19 mouse cellular contexts compared by ENCODE assay signal in genomic region chr10:101532325-101532724, GRCm38 (mm10).
DNase-seq lines count a peak whose midpoint lies in the region; ATAC-seq and TF ChIP-seq lines count a peak whose summit lies in the region.
"Had no signal": no experiment of that assay in that cellular context is flagged by ENCODE, and none has a peak within 500 bp of the region (broad histone marks: within the 10 kb centered on the region; RNA-seq: fewer than 3 reads in every experiment).

No protein-coding gene starts in this region.

- H3K4me1 ChIP-seq in forebrain, embryonic 14.5 days (ENCODE audit: control insufficient read depth, insufficient read depth, low read length): no peaks in the 10 kb centered on the region
- H3K4me1 ChIP-seq in forebrain, postnatal 0 days (ENCODE audit: insufficient read depth): no peaks in the 10 kb centered on the region
- no peaks in the 10 kb centered on the region for H3K4me1 ChIP-seq in midbrain, embryonic 15.5 days
- H3K4me1 ChIP-seq in midbrain, embryonic 10.5 days: no peaks in the 10 kb centered on the region
- H3K4me1 ChIP-seq: heart, embryonic 15.5 days; kidney, embryonic 15.5 days; limb, embryonic 12.5 days; liver, embryonic 12.5 days had no signal

- no peak for ATAC-seq in forebrain, embryonic 14.5 days
- no peak for ATAC-seq in forebrain, postnatal 0 days
- ATAC-seq in midbrain, embryonic 15.5 days (replicated peaks): 0 out of 2 replicates have a peak, but pooled peaks have one; percentile 17
- ATAC-seq: liver, embryonic 12.5 days; Patski had no signal

- no peaks in the 10 kb centered on the region for H3K36me3 ChIP-seq in forebrain, embryonic 14.5 days (ENCODE audit: control insufficient read depth, insufficient read depth, low read length)
- no peaks in the 10 kb centered on the region for H3K36me3 ChIP-seq in forebrain, postnatal 0 days (ENCODE audit: insufficient read depth)
- no peaks in the 10 kb centered on the region for H3K36me3 ChIP-seq in midbrain, embryonic 15.5 days (replicated peaks)
- no peaks in the 10 kb centered on the region for H3K36me3 ChIP-seq in midbrain, embryonic 10.5 days
- H3K36me3 ChIP-seq: heart, embryonic 15.5 days; kidney, embryonic 15.5 days; limb, embryonic 12.5 days; liver, embryonic 12.5 days had no signal

- no peak overlapping the region for H3K27ac ChIP-seq in forebrain, embryonic 14.5 days (ENCODE audit: low read depth, low read length)
- no peak overlapping the region for H3K27ac ChIP-seq in forebrain, postnatal 0 days (ENCODE audit: low read depth, low read length)
- H3K27ac ChIP-seq in midbrain, embryonic 15.5 days: no peak overlapping the region
- H3K27ac ChIP-seq in midbrain, embryonic 10.5 days (replicated peaks): no peak overlapping the region
- H3K27ac ChIP-seq: heart, embryonic 15.5 days; kidney, embryonic 15.5 days; limb, embryonic 12.5 days; liver, embryonic 12.5 days had no signal

- H3K9ac ChIP-seq in forebrain, embryonic 14.5 days (ENCODE audit: low read length): no peak overlapping the region
- H3K9ac ChIP-seq in forebrain, postnatal 0 days: no peak overlapping the region
- no peak overlapping the region for H3K9ac ChIP-seq in midbrain, embryonic 15.5 days
- H3K9ac ChIP-seq: heart, embryonic 15.5 days; kidney, embryonic 15.5 days; limb, embryonic 12.5 days; liver, embryonic 12.5 days had no signal

- no peak overlapping the region for H3K4me3 ChIP-seq in forebrain, embryonic 14.5 days (ENCODE audit: low read depth, low read length)
- H3K4me3 ChIP-seq in forebrain, postnatal 0 days (ENCODE audit: low read depth, low read length): no peak overlapping the region
- H3K4me3 ChIP-seq in midbrain, embryonic 15.5 days: no peak overlapping the region
- no peak overlapping the region for H3K4me3 ChIP-seq in midbrain, embryonic 10.5 days
- H3K4me3 ChIP-seq: heart, embryonic 15.5 days; kidney, embryonic 15.5 days; limb, embryonic 12.5 days; liver, embryonic 12.5 days had no signal

- WGBS in forebrain, embryonic 14.5 days: 48% methylated on average over 2 of the region's 2 CpGs
- 55% methylated on average over 2 of the region's 2 CpGs for WGBS in forebrain, postnatal 0 days
- 37% methylated on average over 2 of the region's 2 CpGs for WGBS in midbrain, embryonic 15.5 days
- 82% methylated on average over 2 of the region's 2 CpGs for WGBS in midbrain, embryonic 10.5 days

- no peak for TF ChIP-seq CTCF in forebrain, postnatal 0 days (IDR thresholded peaks at IDR 0.05; ENCODE audit: low read depth)

- DNase-seq in forebrain, embryonic 14.5 days (ENCODE audit: low spot score): peak; percentile 49
- no peak for DNase-seq in forebrain, postnatal 0 days
- DNase-seq in midbrain, embryonic 10.5 days (ENCODE audit: low spot score): no peak
- DNase-seq in gonadal fat pad, adult 2 months (ENCODE audit: low read depth): peak; percentile 84
- DNase-seq in gastrocnemius, adult 8-10 months (ENCODE audit: low spot score in 2 of 2): no peak
- DNase-seq in layer of hippocampus, adult 8-10 months (ENCODE audit: low spot score in 2 of 2): no peak
- DNase-seq: adrenal gland, postnatal 36 days; cerebellum, adult 18-20 months; heart, postnatal 36 days; kidney, adult 11 months; kidney, postnatal 36 days; lung, adult 2 months; thymus, adult 2 months had no signal

- no peaks in the 10 kb centered on the region for H3K9me3 ChIP-seq in forebrain, embryonic 14.5 days (replicated peaks; ENCODE audit: control insufficient read depth, low read length)
- no peaks in the 10 kb centered on the region for H3K9me3 ChIP-seq in forebrain, postnatal 0 days (ENCODE audit: low read length)
- H3K9me3 ChIP-seq in midbrain, embryonic 15.5 days: no peaks in the 10 kb centered on the region
- no peaks in the 10 kb centered on the region for H3K9me3 ChIP-seq in midbrain, embryonic 10.5 days (replicated peaks)
- H3K9me3 ChIP-seq: heart, embryonic 15.5 days; kidney, embryonic 15.5 days; limb, embryonic 12.5 days; liver, embryonic 12.5 days had no signal

- H3K4me2 ChIP-seq in forebrain, embryonic 14.5 days (ENCODE audit: low read length): no peak overlapping the region
- no peak overlapping the region for H3K4me2 ChIP-seq in forebrain, postnatal 0 days (ENCODE audit: low read depth)
- no peak overlapping the region for H3K4me2 ChIP-seq in midbrain, embryonic 15.5 days
- H3K4me2 ChIP-seq: heart, embryonic 15.5 days; kidney, embryonic 15.5 days; limb, embryonic 12.5 days; liver, embryonic 12.5 days had no signal

- no peaks in the 10 kb centered on the region for H3K27me3 ChIP-seq in forebrain, embryonic 14.5 days (replicated peaks; ENCODE audit: control insufficient read depth, insufficient read depth, low read length)
- H3K27me3 ChIP-seq in forebrain, postnatal 0 days (ENCODE audit: insufficient read depth, low read length): no peaks in the 10 kb centered on the region
- H3K27me3 ChIP-seq in midbrain, embryonic 15.5 days (replicated peaks): no peaks in the 10 kb centered on the region
- no peaks in the 10 kb centered on the region for H3K27me3 ChIP-seq in midbrain, embryonic 10.5 days (ENCODE audit: low read depth, poor library complexity, severe bottlenecking)
- H3K27me3 ChIP-seq: heart, embryonic 15.5 days; kidney, embryonic 15.5 days; limb, embryonic 12.5 days; liver, embryonic 12.5 days; Patski had no signal

Comparison
In these comparisons a context has a peak if more than half of its experiments do, and no peak if none do; other contexts are left out.
1. DNase-seq: peak in forebrain, embryonic 14.5 days (single experiment) and gonadal fat pad, adult 2 months (single experiment); none in forebrain, postnatal 0 days (single experiment), midbrain, embryonic 10.5 days (single experiment), gastrocnemius, adult 8-10 months (0 of 2) and layer of hippocampus, adult 8-10 months (0 of 2).